Mouse (Mus musculus) forebrain, embryonic 11.5 days (tissue): ENCODE data around the gene Mn1. TPM values are rescaled to one million over a fixed set of nuclear protein-coding genes. Genes with fewer than 3 reads are reported as not detected.

Experiments used
- ATAC-seq: fragments of 200-750 bp; cut with Nextera tagmentation; replicated peaks from 2 replicates; pipeline ENCODE4 v1.8.0; 2017; ENCODE audit warnings: moderate TSS enrichment; ENCODE audit not compliant: low FRiP score
- DNase-seq: peaks from one replicate; pipeline ENCODE4 v3.0.0-alpha.2; 2017; ENCODE audit warnings: low spot score
- H3K27ac ChIP-seq: fragments of 300-500 bp; sonication (generic); 2 replicates; pipeline ENCODE4 v1.5.1; 2014; ENCODE audit warnings: low read depth, low read length
- H3K27me3 ChIP-seq: fragments of 300-500 bp; sonication (generic); 2 replicates; pipeline ENCODE4 v1.6.1; 2014; ENCODE audit warnings: mild to moderate bottlenecking, low read length, mixed read lengths; ENCODE audit not compliant: control insufficient read depth, insufficient read depth
- H3K36me3 ChIP-seq: fragments of 300-500 bp; sonication (generic); 2 replicates; pipeline ENCODE4 v1.6.1; 2014; ENCODE audit warnings: mild to moderate bottlenecking, low read length, moderate library complexity, mixed read lengths; ENCODE audit not compliant: control insufficient read depth, insufficient read depth
- H3K4me1 ChIP-seq: fragments of 300-500 bp; sonication (generic); replicated peaks from 2 replicates; pipeline ENCODE4 v1.6.1; 2014; ENCODE audit warnings: low read length, mixed read lengths; ENCODE audit not compliant: control insufficient read depth, insufficient read depth
- H3K4me2 ChIP-seq: fragments of 300-500 bp; sonication (generic); 2 replicates; pipeline ENCODE4 v1.6.1; 2014; ENCODE audit warnings: low read depth, mild to moderate bottlenecking, low read length, moderate library complexity, mixed read lengths; ENCODE audit not compliant: severe bottlenecking
- H3K4me3 ChIP-seq: fragments of 300-500 bp; sonication (generic); 2 replicates; pipeline ENCODE4 v1.5.1; 2014; ENCODE audit warnings: low read depth, low read length
- H3K9ac ChIP-seq: fragments of 300-500 bp; sonication (generic); 2 replicates; pipeline ENCODE4 v1.6.1; 2014; ENCODE audit warnings: low read length
- H3K9me3 ChIP-seq: fragments of 300-500 bp; sonication (generic); 2 replicates; pipeline ENCODE4 v1.6.1; 2016; ENCODE audit warnings: low read length, mixed read lengths; ENCODE audit not compliant: control insufficient read depth
- WGBS: fragments of 180-500 bp; shearing (Covaris S2); extraction: QIAGEN DNeasy Blood & Tissue Kit; methylation state at CpG from one replicate; pipeline ENCODE4 v1.1.7; 2014; 5-methylcytosine and 5-hydroxymethylcytosine counted together
- polyA plus RNA-seq: library from polyadenylated mRNA; unstranded; fragments of >200 nt; fragmentation: Nextera tagmentation; extraction: Ambion mirVana; gene quantifications from 2 replicates; pipeline ENCODE4 v1.2.1, GENCODE M21; 2014

The Mn1 gene
- polyA plus RNA-seq, 1 experiment from 2014 or later = 51.9 TPM

DNA sequence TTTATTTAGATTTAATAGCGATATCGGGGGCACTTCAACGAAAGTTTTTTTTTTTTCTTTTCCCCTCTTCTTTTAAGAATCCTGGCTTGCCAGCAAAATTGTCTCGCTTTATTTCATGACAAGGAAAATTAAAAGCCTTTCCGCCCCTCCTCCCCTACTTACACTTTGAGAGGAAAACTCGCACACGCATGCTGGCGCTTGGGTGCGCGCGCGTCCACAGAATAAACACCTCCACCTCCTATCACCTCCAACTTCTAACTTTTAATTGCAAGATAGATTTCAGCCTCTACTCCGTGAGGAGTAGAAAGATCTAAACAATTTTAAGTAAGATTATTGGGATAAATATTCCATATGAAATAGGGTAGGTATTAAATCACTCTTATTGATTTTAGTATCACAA, 1.1 kb upstream of the Mn1 start:
- H3K36me3 ChIP-seq = peaks cover 5% of the 10 kb centered on the region
- peak overlapping the region; percentile 97 for H3K4me3 ChIP-seq
- H3K4me2 ChIP-seq = peak overlapping the region; percentile 98
- peak overlapping the region; percentile 98 for H3K27ac ChIP-seq
- peak overlapping the region; percentile 99 for H3K9ac ChIP-seq
- H3K9me3 ChIP-seq = no peaks in the 10 kb centered on the region
- H3K4me1 ChIP-seq = peaks cover 17% of the 10 kb centered on the region
- H3K27me3 ChIP-seq = no peaks in the 10 kb centered on the region; the same call in 1 of the 2 replicates
- WGBS = under 1% methylated on average over 13 of the region's 13 CpGs
- DNase-seq = no peak
- ATAC-seq = no peak

DNA sequence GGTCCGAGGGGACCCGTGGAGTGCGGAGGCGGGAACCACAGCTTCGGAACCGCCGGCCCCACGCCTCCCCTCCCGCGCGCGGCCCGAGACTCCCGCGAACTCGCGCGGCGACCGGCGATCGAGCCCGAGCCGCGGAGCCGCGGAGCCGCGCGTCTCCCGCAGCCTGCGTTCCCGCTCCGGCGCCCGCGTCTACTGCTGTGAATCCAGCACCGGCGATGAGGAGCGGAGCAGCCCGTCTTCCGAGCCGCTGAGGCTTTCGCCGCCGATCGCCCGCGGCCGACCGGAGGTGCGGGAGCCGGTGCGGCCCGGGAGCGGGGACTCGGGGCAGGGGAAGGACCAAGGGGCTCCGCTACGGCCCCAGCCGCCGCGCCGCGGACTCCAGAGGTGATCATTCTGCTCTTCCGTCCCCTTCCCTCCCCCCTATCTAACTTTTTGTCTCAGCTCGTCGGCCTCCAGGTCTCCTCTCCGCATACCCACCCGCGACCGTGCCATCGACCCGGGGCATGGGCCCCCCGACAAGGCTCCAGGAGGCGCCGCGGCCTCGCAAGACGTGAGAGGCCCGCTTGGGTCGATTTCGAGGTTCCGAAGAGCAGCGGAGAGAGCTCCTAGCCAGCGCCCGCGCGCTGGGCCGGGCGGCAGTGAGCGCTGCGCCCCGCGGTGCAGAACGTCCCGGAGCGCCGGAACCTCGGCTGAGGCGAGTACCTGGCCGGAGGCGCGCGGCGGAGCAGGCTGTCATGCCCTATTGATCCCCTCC, 393 bp downstream of the Mn1 start:
- Histone ChIP-seq H3K36me3 (peaks cover 9% of the 10 kb centered on the region), H3K27ac (peak overlapping the region; percentile 98), H3K9ac (peak overlapping the region; percentile 99), H3K9me3 (no peaks in the 10 kb centered on the region), H3K4me3 (peak overlapping the region; percentile 97), H3K27me3 (no peaks in the 10 kb centered on the region), H3K4me1 (peaks cover 27% of the 10 kb centered on the region), H3K4me2 (peak overlapping the region; percentile 98)
- DNase-seq (no peak), ATAC-seq (peak; percentile 0; the same call in 1 of the 2 replicates)
- WGBS = under 1% methylated on average over 101 of the region's 105 CpGs

DNA sequence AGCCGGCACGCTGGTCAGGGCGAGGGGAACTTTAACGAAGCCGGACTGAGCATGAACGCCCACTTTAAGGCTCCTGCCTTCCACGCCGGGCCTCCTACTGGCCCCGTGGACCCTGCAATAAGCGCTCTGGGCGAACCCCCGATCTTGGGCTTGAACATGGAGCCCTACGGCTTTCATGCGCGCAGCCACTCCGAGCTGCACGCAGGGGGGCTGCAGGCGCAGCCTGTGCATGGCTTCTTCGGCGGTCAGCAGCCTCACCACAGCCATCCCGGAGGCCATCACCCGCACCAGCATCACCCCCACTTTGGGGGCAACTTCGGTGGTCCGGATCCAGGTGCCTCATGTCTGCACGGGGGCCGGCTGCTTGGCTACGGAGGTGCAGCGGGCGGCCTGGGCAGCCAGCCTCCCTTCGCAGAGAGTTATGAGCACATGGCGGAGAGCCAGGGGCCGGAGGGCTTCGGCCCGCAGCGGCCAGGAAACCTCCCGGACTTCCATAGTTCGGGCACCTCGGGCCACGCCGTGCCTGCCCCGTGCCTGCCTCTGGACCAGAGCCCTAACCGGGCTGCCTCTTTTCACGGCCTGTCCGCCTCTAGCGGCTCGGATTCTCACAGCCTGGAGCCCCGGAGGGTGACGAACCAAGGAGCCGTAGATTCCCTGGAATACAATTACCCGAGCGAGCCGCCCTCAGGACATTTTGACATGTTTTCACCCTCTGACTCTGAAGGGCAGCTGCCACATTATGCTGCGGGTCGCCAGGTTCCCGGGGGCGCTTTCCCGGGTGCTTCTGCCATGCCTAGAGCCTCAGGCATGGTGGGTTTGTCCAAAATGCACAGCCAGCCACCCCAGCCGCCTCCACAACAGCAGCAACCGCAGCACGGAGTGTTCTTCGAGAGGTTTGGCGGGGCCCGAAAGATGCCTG, 1.3 kb downstream of the Mn1 start:
- peak overlapping the region; percentile 97 for H3K4me3 ChIP-seq
- ATAC-seq = no peak
- H3K9me3 ChIP-seq = no peaks in the 10 kb centered on the region
- no peaks in the 10 kb centered on the region for H3K27me3 ChIP-seq
- DNase-seq = peak; percentile 77
- peak overlapping the region; percentile 98 for H3K27ac ChIP-seq
- H3K4me2 ChIP-seq = peak overlapping the region; percentile 98
- H3K9ac ChIP-seq = peak overlapping the region; percentile 99
- peaks cover 9% of the 10 kb centered on the region for H3K36me3 ChIP-seq
- WGBS = under 1% methylated on average over 63 of the region's 63 CpGs
- peaks cover 28% of the 10 kb centered on the region for H3K4me1 ChIP-seq

DNA sequence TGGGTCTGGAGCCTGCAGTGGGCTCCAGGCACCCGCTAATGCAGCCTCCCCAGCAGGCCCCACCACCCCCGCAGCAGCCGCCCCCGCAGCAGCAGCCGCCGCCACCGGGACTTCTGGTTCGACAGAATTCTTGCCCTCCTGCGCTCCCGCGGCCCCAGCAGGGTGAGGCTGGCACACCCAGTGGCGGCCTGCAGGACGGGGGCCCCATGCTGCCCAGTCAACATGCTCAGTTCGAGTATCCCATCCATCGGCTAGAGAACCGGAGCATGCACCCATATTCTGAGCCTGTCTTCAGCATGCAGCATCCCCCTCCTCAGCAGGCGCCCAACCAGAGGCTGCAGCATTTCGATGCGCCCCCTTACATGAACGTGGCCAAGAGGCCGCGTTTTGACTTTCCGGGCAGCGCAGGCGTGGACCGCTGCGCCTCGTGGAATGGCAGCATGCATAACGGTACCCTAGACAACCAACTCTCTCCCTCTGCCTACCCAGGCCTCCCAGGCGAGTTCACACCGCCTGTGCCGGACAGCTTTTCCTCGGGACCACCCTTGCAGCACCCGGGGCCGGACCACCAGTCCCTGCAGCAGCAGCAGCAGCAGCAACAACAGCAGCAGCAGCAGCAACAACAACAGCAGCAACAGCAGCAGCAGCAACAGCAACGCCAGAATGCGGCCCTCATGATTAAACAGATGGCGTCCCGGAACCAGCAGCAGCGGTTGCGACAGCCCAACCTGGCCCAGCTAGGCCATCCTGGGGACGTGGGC, 2.1 kb downstream of the Mn1 start:
- Histone ChIP-seq H3K36me3 (peaks cover 9% of the 10 kb centered on the region), H3K4me3 (peak overlapping the region; percentile 97), H3K4me1 (peaks cover 32% of the 10 kb centered on the region), H3K9me3 (no peaks in the 10 kb centered on the region), H3K27ac (0 out of 2 replicates have a peak overlapping the region, but pooled peaks have one; percentile 98), H3K27me3 (no peaks in the 10 kb centered on the region), H3K9ac (peak overlapping the region; percentile 99), H3K4me2 (peak overlapping the region; percentile 98)
- ATAC-seq (no peak), DNase-seq (peak; percentile 78)
- 2% methylated on average over 42 of the region's 42 CpGs for WGBS

DNA sequence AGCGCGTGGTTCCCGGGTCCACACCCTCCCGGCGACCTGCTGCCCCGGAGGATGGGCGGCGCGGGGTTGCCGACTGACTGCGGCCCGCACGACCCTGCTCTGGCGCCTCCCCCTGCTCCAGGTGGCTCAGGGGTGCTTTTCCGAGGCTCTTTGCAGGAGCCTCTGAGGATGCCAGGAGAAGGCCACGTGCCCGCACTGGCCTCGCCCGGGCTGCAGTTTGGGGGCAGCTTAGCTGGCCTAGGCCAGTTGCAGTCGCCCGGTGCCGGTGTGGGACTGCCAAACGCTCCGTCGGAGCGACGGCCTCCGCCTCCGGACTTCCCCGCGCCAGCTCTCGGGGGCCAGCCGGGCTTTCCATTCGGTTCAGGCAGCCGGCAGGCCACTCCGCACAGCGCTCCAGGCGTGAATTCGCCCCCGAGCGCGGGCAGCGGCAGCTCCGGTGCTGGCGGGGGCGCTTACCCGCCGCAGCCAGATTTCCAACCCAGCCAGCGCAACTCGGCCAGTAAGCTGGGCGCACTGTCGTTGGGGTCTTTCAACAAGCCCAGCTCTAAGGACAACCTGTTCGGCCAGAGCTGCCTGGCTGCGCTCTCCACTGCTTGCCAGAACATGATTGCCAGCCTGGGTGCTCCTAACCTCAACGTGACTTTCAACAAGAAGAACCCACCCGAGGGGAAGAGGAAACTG, 3.0 kb downstream of the Mn1 start:
- 1% methylated on average over 56 of the region's 56 CpGs for WGBS

DNA sequence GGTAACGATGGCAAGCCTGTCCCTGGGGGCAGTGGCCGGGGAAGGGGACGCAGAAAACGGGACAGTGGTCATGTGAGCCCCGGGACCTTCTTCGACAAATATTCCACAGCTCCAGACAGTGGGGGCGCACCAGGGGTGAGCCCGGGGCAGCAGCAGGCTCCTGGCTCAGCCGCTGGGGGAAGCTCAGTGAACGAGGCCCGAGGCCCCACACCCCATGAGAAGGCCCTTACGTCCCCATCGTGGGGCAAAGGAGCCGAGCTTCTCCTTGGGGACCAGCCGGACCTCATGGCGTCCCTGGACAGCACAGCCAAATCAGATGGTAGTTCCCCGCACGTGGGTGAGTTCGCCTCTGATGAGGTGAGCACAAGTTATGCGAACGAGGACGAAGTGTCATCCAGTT, 3.7 kb downstream of the Mn1 start:
- peaks cover 31% of the 10 kb centered on the region for H3K4me1 ChIP-seq

More for the DNA sequence above, 3.0 kb downstream of the Mn1 start:
- H3K36me3 ChIP-seq = peaks cover 9% of the 10 kb centered on the region
- peak overlapping the region; percentile 98 for H3K4me2 ChIP-seq
- H3K27ac ChIP-seq = no peak overlapping the region
- ATAC-seq (no peak), DNase-seq (peak; percentile 76)
- peak overlapping the region; percentile 97 for H3K4me3 ChIP-seq
- H3K27me3 ChIP-seq = no peaks in the 10 kb centered on the region
- peaks cover 31% of the 10 kb centered on the region for H3K4me1 ChIP-seq
- H3K9ac ChIP-seq = peak overlapping the region; percentile 99
- no peaks in the 10 kb centered on the region for H3K9me3 ChIP-seq

DNA sequence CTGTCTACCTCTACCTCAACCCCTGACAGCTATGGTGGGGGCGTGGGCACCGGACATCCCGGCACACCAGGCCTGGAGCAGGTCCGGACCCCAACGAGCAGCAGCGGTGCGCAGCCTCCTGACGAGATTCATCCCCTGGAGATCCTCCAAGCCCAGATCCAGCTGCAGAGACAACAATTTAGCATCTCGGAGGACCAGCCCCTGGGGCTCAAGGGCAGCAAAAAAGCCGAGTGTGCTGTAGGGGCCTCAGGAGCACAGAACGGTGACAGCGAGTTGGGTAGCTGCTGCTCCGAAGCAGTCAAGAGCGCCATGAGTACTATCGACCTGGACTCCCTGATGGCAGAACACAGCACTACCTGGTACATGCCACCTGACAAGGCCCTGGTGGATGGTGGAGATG, 4.3 kb downstream of the Mn1 start:
- DNase-seq = no peak
- Histone ChIP-seq H3K4me1 (peaks cover 36% of the 10 kb centered on the region), H3K4me2 (peak overlapping the region; percentile 98), H3K9me3 (no peaks in the 10 kb centered on the region), H3K36me3 (peaks cover 9% of the 10 kb centered on the region), H3K4me3 (peak overlapping the region; percentile 97), H3K27ac (no peak overlapping the region), H3K27me3 (no peaks in the 10 kb centered on the region), H3K9ac (peak overlapping the region; percentile 99)
- no peak for ATAC-seq
- 56% methylated on average over 15 of the region's 15 CpGs for WGBS

More for the DNA sequence above, 3.7 kb downstream of the Mn1 start:
- 28% methylated on average over 22 of the region's 22 CpGs for WGBS
- Histone ChIP-seq H3K9me3 (no peaks in the 10 kb centered on the region), H3K4me2 (peak overlapping the region; percentile 98), H3K4me3 (peak overlapping the region; percentile 97), H3K27ac (no peak overlapping the region), H3K9ac (peak overlapping the region; percentile 99), H3K27me3 (no peaks in the 10 kb centered on the region), H3K36me3 (peaks cover 9% of the 10 kb centered on the region)
- DNase-seq (peak; percentile 68), ATAC-seq (no peak)
